Mouse (Mus musculus): ENCODE measurements at regions not wholly inside any gene's neighbourhood (a gene's known extent, or its start where the extent isn't known, plus 50 kb on each side); places are given as distances from the start of the nearest gene placed in this dataset.

DNA sequence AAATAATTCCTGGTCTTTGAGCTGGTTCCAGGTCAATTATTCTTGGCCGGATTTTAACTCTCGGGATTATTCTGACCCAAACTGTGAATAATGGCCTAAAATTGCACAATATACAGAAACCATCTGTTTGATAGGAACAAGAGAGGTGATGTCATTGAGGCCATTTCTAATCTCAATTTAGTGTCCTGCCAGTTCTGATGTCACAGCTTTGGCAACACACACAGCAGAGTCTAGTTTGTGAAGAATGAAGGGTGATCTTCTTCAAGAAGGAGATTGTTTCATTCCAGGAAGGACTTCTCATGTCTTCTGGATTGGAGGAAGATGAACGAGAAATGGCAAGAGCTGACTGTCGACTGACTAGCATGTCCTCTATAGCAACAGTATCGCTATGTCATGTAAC, 670.0 kb downstream of the Kcnj2 start:
- TF ChIP-seq POLR2A (IDR thresholded peaks at IDR 0.05; ENCODE audit: low read depth, low read length): no peak
- TF ChIP-seq CTCF (IDR thresholded peaks at IDR 0.05; ENCODE audit: extremely low read depth, insufficient read depth, insufficient read length, insufficient replicate concordance): no peak

Data from spleen, adult 2 months (tissue).